Mouse (Mus musculus) urinary bladder, postnatal 25 days (tissue): ENCODE measurements around the gene Tm9sf4.
A peak's percentile ranks its signal among the peaks of the same experiment; 100 is the strongest.

ENCODE experiments used
- DNase-seq: peaks from one replicate; pipeline ENCODE4 v3.0.0; 2022; ENCODE audit warnings: low spot score

Gene Tm9sf4

DNA sequence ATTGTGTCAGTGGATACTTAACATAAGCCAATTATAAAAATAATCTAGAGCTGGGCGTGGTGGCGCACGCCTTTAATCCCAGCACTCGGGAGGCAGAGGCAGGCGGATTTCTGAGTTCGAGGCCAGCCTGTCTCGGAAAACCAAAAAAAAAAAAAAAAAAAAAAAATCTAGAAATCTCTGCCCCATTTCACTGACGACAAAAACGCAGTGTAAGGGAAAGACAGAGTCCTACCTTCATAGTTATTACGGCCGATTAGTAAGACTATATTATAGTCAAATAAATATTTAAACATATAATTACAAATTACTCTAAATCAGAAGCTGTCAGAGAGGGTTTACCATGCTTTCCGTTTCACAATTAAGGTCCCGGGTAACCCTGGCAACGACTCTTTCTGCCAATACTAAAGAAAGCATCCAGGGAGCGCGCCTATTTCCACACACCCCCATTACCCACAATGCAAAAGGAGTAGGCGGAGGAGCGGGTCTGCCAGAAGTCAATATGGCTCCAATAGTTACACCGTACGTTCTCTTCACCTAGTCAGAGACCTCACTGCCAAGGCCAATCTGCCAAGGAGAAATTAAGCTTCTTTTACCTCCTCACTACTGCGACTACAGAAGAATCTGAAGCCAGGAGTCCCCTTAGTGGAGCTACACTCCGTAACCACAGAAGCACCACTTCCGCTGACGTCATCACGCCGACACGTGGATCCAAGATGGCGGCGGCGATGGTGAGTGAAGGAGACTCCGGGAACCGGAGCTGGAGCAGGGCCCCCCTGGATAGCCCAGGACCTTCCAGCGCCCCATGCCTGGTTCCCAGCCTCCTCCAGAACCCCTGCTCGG, at the start of gene Tm9sf4:
Gene Tm9sf4, plus strand, starts transcription at position 460 of the 840 bp plus-strand sequence.
- peak; percentile 92 for DNase-seq

DNA sequence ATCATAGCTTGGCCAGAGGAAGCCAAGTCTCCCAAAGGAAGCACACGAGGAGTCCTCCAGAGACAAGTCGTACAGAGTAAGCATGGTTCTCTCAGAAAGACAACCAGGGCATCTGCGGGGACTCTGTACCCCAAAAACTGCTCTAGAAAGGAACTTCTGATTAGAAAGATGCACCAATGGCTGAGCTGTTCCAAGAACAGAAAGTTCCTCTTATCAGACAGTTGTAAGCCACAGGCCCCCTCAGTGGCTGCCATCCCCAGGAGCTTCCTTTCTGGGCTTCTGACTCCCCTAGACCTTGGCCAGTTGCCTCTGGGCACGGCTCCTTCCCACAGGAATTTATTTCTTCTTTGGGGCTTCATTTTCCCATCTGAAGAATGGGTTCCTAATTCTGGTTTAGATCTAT, 45.4 kb upstream of the Tm9sf4 start:
- DNase-seq: no peak

DNA sequence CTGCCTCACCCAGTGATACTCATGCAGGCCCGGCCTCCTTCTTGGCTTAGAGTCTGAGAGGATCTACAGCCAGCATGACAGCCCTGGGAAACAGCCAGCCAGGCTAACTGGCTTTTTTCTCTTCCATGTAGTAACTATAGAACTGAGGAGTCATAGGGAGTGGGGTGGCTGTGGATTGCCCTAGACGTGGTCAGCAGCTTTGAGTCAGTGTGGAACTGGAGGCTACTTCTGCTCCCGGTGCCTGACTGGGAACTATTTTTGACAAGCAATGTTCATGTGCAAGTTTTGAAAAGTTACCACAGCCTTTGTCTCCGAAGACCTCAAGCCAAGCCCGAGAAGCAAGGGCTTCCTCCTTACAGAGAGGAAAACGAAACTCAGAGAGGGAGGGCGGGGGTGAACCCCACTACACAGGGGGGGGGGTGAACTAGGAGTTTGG, 44.0 kb upstream of the Tm9sf4 start:
- no peak for DNase-seq

DNA sequence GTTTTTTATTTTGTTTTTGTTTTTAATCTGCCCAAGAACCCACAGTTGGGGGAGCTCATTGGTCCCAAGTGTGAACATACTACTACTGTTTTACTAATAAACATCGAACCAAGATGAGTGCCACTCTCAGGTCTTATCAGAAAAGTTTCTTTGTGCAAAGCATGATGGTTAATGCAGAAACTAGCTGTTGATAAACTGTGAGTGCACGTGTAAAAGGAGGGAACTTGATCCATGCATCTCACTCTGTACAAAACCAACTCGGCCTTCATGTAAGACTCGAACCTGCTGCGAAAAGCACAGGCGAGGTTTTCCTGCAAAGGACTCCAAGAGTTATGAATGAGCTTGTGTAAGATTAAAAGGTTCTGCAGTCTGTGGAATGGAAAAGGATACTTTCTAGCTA, 41.6 kb upstream of the Tm9sf4 start:
- no peak for DNase-seq

DNA sequence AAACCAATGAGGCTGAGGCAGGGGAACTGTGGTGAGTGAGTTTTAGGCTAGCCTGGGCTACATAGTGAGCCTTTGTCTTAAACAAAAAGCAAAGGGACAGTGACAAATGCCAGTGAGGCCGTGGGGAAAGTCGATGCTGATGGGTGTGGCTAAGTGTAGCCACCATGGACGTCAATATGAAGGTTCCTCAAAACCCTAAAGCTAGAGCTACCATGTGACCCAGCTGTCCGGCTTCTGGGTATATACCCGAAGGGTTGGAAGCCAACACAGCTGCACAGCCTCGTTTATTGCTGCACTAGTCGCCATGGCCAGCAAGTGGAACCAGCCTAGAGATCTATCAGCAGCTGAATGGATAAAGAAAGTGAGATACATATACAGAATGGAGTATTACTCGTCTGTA, 41.0 kb upstream of the Tm9sf4 start:
- no peak for DNase-seq

DNA sequence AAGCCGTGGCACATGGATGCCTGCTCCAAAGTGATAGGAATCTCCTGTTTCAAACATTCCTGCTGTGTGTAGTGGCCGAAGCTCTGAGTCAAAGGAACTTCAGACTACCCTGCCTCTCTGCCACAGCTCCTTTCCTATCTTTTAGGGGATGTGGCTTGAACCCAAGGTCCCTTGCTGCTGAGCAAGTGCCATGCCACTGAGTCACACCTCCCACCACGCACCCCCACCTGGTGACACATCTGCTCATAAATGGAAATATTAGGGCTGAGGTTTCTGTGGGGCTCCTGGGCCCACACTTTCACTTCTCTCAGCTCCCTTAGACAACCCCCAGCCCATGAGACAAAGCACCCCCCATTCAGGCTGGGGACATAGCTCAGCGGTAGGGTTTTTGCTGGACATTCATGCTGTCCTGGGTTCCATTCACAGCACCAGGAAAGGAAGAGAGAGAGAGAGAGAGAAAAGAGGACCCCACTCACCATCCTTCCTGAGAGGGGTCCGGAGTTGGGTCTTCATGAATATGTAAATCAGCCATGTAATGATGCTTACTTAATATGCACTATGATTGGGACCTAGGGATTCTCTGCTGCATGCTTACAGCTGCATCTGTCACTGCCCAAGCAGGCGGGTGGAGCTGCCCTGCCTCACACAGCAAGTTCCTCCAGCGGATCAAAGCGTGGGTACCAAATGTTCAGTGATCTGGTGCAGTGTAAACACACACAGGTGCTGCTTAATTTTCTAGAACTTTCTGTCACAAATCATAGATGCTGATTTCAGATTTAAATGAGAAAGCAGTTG, 39.1 kb upstream of the Tm9sf4 start:
- DNase-seq: no peak

DNA sequence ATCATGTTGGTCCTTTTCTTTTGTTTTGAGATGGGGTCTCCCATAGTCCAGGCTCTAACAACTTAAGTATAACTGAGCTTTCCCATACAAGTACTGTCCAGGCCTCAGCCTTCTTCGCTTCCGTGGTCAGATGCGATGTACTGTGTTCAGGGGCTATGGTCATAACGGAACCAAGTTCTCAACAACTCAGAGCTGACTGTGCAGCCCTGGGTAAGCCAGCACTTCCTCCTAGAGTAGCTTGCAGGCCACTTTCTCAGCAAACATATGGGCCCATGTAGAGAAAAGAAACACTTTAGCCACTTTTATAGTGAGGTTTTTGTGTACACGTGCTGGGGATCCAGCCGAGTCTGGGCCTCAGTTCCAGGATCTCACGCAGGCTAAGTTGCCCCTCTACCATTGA, 38.4 kb upstream of the Tm9sf4 start:
- no peak for DNase-seq

DNA sequence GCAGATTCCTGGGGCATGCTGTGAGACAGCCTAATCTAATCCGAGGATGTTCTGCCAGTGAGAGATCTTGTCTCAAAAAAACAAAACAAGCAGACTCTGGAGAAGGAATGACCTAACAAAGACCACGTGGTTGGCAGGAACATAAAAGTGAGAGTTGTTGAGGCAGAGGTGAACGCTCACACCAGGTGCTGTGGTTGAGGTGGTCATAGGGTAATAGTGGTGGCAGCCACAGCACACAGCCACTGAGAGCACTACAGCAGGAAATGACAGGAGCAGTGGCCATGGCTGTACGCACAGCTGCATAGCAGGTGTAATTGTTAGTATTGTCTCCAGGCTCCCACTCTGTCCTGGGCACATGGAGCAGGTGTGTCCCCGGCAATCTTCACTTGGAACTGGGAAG, 35.2 kb upstream of the Tm9sf4 start:
- no peak for DNase-seq

DNA sequence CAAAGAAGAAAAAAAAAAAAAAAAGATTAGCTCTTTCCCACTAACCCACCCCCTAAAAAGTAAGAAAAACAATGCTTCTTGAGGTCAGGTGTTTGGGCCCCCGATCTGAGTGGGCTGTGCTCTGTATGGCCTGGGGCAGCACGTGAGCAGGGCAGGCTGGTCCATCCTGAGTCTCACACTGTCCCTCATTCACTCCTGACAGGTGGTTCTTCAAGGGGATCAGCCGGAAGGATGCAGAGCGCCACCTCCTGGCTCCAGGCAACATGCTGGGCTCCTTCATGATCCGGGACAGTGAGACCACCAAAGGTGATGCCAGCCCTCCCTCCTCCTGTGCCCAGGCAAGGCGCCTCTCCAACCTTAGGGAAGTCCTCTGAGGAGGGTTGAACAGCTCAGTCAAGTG, 30.1 kb upstream of the Tm9sf4 start:
- no peak for DNase-seq

DNA sequence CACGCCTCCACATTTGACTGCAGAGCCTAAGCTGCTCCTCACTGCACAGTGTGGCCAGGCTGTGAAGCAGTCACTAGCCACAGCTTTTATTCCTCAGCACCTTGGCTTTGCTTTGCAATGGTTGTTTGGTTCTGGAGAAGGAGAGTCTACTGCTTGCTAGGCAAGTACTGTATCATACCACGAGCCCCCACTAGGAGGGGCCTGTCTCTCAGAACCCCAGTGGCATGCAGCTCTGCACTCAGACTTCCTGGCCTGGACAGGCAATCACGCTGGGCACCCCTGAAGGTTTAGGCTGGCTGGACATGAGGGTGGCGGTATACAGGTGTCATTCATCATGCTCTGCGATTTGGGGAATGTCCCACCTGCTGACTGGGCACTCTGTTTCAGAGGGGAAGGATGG, 26.9 kb upstream of the Tm9sf4 start:
- no peak for DNase-seq

DNA sequence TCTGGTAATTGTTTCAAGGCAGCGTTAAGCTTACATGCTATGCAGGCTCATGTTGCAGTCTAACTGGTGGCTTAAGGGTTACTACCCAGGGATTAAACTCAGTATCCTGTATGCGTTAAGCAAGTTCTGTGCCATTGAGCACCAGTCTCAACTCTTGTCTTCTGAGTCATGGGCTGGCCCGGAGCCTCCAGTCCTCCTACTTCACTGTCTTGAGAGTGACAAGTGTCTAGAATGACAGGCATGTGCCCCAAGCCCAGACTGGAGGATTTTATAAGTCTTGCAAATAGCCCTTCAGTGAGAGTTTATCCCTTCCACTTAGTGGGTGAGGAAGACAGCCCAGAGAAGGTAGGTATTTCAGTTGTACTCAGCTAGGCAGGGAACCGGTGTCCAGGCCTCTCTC, 24.9 kb upstream of the Tm9sf4 start:
- no peak for DNase-seq

DNA sequence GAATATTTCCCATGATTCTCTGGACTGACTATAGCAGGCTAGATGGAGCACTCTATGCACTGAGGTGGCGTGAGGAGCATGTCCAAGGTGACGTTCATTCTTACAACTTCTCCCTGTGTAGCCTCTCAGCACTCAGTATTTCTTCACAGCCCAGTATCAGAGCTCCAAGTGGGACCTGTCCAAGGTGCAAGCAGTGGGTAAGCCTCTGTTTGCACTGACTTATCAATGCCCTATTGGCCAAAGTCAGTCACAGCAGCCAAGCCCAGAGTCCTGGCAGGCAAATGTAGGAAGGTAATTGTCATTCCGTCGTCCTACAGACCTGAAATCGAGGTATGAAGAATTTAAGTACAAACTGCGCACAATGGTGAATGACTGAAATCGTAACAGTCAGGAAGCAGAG, 21.9 kb upstream of the Tm9sf4 start:
- DNase-seq: no peak

DNA sequence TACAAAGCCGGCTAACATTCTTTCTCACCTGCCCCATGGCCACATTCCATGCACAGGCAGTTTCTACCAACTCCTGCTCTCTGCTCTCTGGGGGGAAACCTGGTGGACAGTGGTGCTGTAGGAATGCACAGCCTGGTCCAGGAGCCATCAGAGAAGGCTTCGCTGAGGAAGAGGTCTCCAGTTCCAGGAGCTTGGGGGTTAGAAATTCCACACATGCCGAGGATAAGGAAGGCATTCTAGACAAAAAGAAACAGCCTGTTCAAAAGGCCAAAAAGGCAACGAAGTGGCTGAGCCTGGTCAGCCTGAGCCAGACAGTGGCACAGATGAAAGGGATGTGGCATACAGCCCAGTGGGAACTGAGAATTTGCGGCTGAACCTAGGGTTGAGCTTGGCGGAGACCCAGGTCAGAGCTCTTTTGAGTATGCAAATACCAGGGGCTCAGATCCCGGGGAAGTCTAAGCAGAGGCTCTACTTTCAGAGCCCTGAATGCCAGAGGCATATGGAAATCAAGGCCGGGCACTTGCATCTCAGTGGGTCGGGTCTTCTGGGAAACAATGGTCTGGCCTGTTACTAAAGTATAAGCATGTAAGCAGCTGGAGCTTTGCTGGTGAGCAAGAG, 21.0 kb upstream of the Tm9sf4 start:
- DNase-seq: no peak

DNA sequence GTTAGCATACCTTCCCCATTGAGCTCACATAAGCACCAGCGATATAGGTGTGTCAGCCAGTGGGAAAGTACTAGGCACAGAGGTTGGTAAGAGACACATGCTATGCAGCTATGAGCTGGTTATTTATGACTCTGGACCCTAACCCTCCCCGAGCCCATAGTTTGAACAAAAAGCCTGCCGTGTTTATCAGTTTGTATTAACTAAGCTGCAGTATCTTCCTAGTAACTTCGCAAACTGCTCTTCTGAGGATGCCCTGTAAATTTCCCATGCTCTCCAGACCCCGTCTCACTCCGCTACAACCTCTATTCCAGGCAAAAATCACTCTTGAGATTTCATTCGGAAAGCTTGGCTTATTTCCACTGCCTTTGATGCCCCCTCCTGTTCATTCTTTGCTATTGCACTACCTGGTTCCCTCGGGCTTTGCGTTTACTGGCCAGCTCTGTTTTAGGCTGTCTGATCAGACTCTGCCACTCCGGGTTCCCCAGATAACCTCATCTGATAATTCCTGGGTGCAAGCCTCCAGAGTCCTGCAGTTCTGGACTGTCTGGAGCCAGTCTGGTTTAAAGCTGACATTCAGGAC, 18.4 kb upstream of the Tm9sf4 start:
- peak; percentile 35 for DNase-seq

DNA sequence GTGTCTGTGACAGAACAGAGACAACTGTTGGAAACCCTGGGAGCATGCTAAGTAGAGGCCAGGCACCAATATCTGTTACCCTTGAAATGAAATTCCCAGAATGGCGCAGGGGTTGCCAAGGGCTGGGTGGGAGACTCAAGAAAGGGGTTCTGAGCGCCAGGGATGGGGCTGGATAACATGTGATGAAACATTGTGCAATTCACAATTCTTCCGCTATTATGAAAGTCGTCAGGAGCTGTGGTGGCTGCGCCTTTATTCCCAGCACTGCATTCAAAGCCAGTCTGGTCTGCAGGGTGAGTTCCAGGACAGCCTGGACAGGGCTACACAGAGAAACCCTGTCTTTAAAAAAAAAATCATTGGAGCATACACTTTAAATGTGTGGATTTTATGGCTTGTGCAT, 15.8 kb upstream of the Tm9sf4 start:
- no peak for DNase-seq

DNA sequence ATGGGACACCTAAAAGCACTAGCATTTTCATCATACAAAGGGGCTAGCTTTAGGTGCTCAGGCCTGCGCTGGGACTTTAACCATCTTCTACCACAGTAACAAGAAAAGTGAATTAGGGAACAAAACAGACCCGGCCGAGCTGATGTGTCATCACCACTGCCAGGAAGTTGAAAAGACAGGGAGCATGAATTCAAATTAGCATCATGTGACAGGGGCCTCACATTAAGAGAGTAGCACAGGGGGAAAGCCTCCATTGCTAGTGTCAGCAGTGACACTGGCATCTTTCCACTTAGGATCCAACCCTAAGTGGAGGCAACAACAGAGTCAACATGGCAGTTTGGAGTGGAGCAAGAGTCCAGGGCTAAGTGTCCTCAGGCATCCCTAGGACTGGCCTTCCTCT, 13.9 kb upstream of the Tm9sf4 start:
- no peak for DNase-seq

DNA sequence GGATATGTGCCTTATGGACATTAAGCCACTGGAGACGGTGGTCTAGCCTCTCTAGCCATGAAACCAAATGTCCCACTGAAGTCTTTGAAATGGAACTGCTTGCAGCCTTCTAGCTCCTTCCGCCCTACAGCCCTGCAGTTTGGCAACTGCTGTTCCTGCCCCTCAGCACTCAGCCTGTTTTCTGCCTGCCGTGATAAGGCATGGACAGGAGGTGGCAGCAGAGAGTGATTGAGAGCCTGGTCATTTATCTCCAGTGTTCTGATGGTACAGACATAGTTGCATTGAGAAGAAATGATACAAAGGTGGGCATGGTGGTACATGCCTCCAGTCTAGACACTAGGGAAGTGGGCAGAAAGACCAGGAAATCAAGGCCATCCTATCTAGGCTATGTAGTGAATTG, 13.4 kb upstream of the Tm9sf4 start:
- DNase-seq: peak; percentile 72

DNA sequence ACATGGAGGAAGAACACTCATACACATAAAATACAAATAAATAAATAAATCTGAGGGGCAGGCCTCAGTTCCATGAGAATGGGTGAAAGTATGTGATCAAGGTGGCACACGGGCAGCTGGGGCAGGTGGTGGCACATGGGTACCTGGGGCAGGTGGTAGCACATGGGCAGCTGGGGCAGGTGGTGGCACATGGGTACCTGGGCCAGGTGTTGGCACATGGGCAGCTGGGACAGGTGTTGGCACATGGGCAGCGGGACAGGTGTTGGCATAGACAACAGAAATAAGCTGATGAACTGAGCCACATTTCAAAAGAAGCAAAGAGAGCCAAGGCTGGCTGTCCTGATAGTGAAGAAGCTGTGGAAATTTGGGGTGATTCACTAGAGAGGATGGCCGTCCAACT, 11.4 kb upstream of the Tm9sf4 start:
- no peak for DNase-seq

DNA sequence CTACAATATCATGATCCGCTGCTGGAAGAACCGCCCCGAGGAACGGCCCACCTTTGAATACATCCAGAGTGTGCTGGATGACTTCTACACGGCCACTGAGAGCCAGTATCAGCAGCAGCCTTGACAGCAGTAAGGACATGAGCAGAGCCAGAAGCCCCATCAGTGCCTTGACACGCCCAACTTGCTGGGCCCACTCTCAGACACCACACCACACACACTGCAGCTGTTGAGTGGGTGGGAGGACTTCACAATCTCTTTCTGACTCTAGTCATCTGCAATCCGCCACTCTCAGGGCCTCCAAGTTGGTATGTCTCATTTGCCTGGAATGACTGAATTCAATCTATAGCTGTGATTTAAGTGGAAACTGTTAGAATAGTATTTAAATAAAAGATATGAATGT, 10.1 kb upstream of the Tm9sf4 start:
- no peak for DNase-seq

DNA sequence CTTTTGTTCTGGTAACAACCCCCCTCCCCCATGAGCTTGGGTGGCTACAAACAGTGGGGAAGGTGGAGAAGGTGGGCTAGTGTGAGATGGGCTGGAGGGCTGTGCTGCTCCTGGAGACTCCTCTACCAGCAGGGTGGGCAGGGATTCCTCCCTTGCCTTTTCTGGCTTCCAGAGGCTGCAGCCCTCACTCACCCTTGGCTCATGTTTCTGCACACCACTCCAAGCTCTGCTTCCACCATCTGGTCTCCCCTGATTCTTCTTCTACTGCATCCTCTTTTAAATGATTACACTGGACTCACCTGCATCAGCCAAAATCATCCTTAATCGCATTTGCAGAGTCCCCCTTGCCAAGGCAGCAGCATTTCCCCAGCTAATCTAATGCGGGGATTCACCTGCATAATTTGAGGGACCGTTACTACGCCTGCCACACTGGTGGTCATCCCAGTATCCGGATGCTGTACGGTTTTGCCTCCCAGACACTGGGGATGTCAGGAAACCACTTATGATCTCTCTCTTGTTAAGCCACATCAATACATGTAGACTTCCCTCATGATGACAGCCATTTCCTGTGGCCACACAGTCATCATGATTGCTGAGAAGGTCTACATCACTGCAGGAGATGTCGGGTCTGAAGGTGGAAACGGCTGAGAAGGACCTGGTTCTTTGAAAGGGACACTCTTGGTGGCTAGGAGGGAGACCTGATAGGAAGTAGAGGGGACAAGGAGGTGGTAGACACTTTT, 9.0 kb upstream of the Tm9sf4 start:
- no peak for DNase-seq

DNA sequence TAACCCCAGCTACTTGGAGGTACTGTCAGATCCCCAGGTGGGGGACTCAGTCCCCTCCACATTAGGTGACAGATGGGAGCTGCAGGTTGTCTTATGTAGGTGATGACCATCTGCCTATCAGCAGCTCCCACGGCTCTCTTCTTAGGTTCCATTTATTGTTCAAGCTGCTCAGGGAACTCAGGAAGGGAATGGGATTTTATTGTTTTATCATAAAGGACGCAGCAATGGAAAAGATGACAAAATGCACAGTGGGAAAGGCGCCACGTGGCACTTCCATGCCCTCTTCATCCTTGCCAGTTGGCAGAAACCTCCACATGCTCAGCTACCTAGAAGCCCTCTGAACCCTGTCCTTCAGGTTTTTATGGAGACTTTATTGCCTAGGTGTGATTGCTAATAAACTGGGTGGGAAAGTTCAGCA, 8.1 kb upstream of the Tm9sf4 start:
- no peak for DNase-seq

DNA sequence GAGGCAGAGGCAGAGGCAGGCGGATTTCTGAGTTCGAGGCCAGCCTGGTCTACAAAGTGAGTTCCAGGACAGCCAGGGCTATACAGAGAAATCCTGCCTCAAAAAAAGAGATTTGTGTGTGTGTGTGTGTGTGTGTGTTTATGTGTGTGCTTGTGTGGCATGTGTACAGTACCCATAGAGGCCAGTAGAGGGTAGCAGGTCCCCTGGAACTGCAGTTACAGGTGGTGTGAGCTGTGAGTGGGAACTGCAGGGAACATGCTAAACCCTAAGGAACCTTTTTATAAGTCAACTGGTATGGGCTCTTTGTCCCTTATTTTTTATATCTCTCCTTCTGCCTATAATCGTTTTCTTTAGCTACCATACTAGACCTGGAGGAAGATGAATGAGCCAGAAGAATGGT, 3.8 kb upstream of the Tm9sf4 start:
- DNase-seq: no peak
